Mouse (Mus musculus) frontal cortex, postnatal 14 days (tissue): ENCODE results near the gene Slu7.

Source experiments
- DNase-seq, 2 experiments: peaks; one replicate each; pipeline ENCODE4 v3.0.0; 2022; ENCODE audit warnings: low spot score in 2 of 2

The Slu7 gene

DNA sequence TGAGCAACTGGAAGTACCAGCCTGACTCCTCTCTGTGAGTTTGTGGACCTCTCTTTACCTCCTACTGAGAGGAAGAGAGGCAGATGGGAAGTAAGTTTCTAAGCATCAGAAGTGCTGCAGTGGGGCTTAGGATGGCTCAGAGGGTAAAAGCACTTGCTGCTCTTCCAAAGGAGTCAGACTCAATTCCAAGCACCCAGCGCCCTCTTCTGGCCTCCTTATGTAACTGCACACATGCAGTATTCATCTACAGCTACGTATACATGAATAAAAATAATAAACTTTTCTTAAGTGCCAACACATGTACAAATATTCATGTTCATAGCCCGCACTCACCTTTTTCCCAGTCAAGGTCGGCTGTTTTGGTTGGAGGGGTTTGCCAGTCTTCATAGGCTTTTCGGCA, 9.2 kb upstream of the Slu7 start:
- DNase-seq: no peak

GRCm38 (mm10) chr11:43425166-43425709, 8.3 kb upstream of the Slu7 start:
- DNase-seq: no peak

GRCm38 (mm10) chr11:43425824-43426413, 7.6 kb upstream of the Slu7 start, which contains the start of gene Pttg1:
Gene Pttg1 (minus strand): TSS chr11:43426251.
- peak; percentile 25 to 55 for DNase-seq

- no peak for DNase-seq
Measured at GRCm38 (mm10) chr11:43426414-43426884, 7.1 kb upstream of the Slu7 start.

DNA sequence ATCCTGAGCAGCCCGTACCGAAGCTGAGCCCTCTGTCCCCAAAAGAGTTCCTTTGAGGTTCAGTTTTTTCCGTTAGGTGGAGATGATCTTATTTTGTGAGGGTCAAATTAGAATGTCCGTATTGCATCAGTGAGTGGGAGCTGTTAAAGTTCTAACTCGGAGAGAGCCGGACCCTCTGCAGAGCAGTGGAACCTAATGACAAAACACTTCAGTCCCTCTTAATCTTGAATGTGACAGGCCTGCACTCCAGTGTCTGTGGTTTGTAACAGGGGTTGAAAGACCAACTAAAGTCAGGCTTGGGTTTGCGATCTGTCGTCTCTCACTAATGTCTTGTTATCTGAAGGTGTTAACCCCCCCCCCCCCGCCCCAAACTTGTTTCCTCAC, 472 bp downstream of the Slu7 start:
- no peak for DNase-seq

DNA sequence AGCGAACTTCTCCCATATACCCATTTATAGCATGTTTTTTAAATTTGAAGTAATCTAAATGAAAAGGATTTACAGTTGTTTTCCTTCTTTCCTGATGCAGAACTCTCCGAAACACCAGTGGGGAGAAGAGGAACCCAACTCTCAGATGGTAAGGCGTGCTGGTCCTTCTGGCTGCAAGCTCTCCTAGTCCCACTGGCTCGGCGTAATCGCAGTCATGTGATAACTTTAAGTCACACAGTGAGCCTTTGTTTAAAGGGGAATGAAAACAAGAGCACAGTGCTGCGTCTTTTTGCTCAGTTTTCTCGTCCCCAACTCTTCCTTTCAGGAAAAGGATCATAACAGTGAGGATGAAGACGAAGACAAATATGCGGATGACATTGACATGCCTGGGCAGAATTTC, 7.6 kb downstream of the Slu7 start:
- DNase-seq: no peak

DNA sequence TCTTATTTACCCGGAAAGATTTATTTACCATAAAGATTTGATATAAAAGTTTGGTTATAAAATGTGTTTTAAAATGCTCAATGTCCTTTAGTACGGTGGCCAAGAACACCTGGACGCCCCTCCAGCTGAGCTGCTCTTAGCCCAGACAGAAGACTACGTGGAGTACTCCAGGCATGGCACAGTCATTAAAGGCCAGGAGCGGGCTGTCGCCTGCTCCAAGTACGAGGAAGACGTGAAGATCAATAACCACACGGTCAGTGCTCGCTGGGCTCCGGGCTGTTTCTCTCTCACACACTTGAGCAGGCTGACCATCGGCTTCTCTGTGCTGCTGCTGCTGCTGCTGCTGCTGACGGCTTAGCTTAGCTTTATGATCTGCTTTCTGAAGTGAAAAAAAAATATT, 9.6 kb downstream of the Slu7 start:
- DNase-seq: no peak

DNA sequence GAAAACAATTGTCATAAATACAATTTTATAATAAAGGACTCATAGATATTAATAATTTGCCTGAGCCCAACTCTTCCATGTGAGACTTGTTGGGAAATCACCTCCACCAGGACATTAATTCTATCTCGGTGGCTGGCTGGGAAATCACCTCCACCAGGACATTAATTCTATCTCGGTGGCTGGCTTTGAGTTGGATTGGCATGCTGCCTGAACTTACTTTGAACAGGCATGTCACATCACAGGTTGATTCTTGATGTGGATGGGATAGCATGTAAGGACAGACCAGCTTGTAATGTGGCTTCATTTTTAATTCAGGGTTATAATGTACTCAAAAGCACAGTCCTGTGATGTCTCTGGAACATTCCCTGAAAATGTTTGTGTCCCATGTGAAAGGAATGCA, 16.4 kb downstream of the Slu7 start:
- no peak for DNase-seq

DNA sequence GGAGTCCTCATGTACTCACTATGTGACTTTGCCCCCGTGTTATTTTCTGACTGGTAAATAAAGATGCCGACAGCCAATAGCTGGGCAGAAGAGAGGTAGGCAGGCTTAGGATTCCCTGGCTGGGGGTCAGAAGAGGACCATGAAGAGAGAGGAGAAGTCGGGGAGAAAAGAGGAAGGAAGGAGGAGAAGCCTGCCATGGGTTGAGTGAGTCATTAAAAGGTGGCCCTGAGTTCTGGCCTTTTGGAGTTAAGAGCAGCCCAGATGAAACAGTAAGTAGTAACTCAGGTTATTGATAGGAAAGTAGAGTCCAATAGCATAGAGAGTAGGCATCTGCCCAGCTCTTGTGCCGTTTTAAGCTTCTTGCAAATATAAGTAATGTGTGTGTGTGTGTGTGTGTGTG, 17.8 kb downstream of the Slu7 start:
- DNase-seq: no peak

DNA sequence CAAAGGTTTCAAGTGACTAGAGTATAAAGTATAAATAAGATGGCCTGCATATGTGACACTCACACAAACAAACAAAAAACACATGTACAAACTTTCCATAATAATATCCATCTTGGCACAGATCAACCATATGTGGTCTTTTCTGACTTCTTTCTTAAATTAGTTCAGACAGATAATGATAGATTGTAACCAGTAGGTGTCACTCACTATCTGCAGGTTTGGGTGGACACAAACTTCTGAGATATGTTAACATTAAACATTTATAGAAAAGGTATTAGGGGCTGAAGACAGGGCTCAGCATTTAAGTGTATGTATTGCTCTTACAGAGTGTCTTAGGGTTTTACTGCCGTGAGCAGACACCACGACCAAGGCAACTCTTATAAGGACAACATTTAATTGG, 18.7 kb downstream of the Slu7 start:
- no peak for DNase-seq

DNA sequence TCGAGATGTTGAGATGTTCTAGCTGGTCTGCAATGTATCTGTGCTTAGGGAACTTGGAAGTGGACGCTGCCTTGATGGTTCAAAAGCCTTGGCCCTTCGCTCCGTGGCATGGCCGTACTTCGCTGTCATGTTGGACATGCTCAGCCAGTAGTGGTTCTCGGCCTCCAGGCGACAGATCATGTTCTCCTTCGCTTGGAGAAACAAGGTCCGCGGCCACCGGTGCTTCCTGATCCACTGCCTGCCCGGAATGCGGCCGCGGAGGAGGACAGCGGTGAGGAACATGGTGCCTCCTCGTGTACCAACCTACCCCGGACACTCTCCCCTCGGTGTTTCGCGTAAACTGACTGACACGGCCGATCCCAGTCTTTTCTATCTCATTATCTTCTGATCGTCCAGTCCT, 29.7 kb downstream of the Slu7 start:
- DNase-seq: no peak

GRCm38 (mm10) chr11:43470118-43470517, 36.6 kb downstream of the Slu7 start:
- DNase-seq: no peak

GRCm38 (mm10) chr11:43470881-43471820, 37.6 kb downstream of the Slu7 start:
- DNase-seq: no peak

- no peak for DNase-seq
Measured at GRCm38 (mm10) chr11:43473115-43473514, 39.6 kb downstream of the Slu7 start.

- DNase-seq: no peak
Measured at GRCm38 (mm10) chr11:43473635-43474224, 40.2 kb downstream of the Slu7 start.

DNA sequence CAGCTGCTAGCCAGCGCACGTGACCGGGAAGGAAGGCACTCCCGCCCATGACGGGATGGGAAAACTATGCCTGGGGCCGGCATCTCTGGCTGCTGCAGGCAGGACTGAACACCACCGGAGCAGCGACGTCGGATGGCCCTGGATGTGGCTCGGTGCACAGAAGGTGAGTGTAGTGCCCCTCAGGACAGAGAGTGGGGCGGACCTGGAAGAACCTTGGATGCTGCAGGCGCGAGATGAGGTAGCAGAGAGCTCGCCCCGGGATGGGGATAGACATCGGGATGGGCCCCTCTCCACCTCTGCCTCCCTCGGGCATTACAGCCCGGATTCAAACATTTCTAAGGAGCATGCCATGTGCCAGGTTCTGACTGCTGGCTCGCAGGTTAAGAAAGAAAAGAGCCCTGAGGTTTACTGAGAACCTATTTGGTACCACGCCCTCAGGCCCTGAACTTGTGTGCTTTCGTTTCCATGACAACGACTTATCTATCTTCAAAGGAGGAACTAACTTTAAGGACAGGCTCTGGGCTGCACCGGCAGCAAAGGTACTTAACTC, 40.8 kb downstream of the Slu7 start, which contains the start of gene C1qtnf2:
C1qtnf2 (plus strand) TSS at position 52 of the 550 bp plus-strand sequence.
- no peak for DNase-seq

DNA sequence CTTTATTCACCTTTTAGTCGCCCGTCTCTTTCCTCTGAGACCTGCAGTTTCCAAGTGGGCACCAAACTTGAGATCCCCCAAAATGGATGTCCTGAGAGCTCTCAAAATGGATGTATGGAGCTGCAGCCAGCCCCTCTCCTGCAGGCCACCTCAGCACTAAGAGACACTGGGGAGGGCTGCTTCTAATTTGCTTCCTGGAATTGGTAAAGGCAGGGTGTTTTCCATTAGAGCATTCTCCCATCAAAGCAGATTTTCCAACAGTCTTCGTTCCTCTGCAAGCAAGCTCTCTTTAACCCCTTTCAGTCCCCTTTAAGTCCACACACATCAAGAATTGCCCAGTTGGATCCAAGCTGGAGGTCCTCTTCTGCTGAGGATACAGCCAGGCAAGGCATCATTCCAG, 45.8 kb downstream of the Slu7 start:
- no peak for DNase-seq

DNA sequence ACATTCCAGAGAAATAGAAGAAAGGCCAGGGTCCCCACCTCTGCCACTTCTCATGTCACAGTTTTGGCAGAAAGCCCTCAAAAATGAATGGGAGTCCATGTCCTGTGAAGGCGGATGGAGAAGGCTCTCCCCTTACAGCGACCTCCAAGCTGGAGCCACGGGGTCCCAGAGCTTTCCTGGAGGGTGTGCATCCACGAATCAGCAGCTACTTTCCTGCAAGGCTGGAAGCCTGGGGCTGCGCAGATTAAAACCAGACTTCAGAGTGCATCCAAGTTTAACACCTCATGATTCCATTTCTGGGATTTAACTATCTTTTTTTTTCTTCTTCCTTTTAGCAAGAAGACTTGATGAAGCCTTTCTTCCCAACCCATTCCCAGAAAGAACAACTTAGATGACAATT, 47.0 kb downstream of the Slu7 start:
- DNase-seq: no peak

- no peak for DNase-seq
Measured at GRCm38 (mm10) chr11:43481672-43482522, 48.4 kb downstream of the Slu7 start.

- DNase-seq: no peak
Measured at GRCm38 (mm10) chr11:43483122-43483792, 49.7 kb downstream of the Slu7 start.

DNA sequence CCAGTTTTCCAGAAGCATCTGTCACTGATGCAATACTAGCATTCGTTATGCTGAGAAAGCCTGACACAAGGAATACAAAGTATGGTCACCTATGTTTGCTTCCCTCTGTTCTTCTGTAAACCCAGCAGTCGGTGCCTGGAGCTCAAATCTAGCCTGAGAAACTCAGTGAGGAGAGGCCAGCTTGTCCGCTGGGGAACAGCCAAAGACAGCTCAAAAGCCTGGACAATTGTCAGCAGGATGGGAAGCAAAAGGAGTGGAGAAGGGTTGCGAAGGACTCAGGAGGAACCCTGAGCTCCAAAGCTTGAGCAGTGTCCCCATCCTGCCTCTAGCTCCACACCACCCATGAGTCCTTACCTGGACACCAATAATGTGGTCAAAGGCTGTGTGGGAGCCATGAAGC, 50.5 kb downstream of the Slu7 start:
- no peak for DNase-seq
